Mouse (Mus musculus): ENCODE data around the gene Cel.

GRCm38 (mm10) chr2:28596021-28596420 is 32.8 kb upstream of the Cel start:
- no peak for TF ChIP-seq EP300 (optimal IDR thresholded peaks at IDR 0.05)
- no peak for TF ChIP-seq CTCF (IDR thresholded peaks at IDR 0.05; ENCODE audit: low read depth)

Data from stomach, postnatal 0 days (tissue).